Mouse (Mus musculus): ENCODE data around the gene Psat1.

Gene Psat1

DNA sequence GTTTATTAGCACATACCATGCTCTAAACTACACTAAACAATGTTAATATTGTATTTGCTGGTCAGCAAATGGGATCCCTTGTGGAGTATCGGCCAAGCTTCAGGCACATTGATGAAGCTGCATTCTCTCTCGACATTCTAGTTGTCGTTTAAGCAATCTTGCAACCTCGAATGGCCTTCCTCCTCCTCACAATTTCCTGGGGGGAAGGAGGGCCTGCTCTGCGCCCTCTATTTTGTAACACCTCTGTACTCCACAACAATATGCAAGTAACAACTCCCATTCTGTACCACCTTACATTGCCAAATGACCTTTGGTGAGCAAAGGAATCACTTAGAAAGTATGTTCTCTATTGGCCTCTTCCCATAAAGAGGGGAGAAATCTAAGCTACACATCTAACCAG is 91.8 kb downstream of the Psat1 start:
- no peak for DNase-seq
